ENCODE assay signal across 38 mouse cellular contexts in genomic region chr1:175893263-175893662, GRCm38 (mm10). TPM values are rescaled to one million over a fixed set of nuclear protein-coding genes. Genes with fewer than 3 reads are reported as not detected.
"Had no signal": no experiment of that assay in that cellular context is flagged by ENCODE, and none has a peak within 500 bp of the region (broad histone marks: within the 10 kb centered on the region; RNA-seq: fewer than 3 reads in every experiment).

No protein-coding gene starts in this region.

- ATAC-seq: hindbrain, embryonic 16.5 days; hindbrain, postnatal 0 days; inflammation-experienced regulatory T-cells, adult 6 months; intestine, embryonic 15.5 days; intestine, embryonic 16.5 days; intestine, postnatal 0 days had no signal

- H3K4me3 ChIP-seq: heart, embryonic 10.5 days; heart, embryonic 13.5 days; heart, embryonic 15.5 days; hindbrain, embryonic 10.5 days; hindbrain, embryonic 12.5 days; hindbrain, embryonic 13.5 days; hindbrain, embryonic 15.5 days; intestine, embryonic 15.5 days; kidney, embryonic 15.5 days; layer of hippocampus, adult 2 months had no signal

- H3K36me3 ChIP-seq: hindbrain, embryonic 15.5 days had no signal

- H3K4me2 ChIP-seq: heart, embryonic 11.5 days; heart, embryonic 13.5 days; heart, embryonic 15.5 days; hindbrain, embryonic 12.5 days; hindbrain, embryonic 13.5 days; hindbrain, embryonic 14.5 days; hindbrain, embryonic 15.5 days; intestine, embryonic 15.5 days; kidney, embryonic 15.5 days had no signal

- DNase-seq: heart, postnatal 10 days; heart, postnatal 14 days; heart, postnatal 36 days; heart, postnatal 4 days; kidney, adult 11 months; kidney, adult 18-20 months; kidney, adult 2 months; kidney, adult 8-10 months; kidney, adult 9 months; kidney, postnatal 10 days; kidney, postnatal 14 days; kidney, postnatal 25 days; kidney, postnatal 36 days; kidney, postnatal 4 days; layer of hippocampus, adult 9-11 months; layer of hippocampus, postnatal 36 days had no signal

- H3K9me3 ChIP-seq: heart, embryonic 10.5 days; heart, embryonic 13.5 days; heart, embryonic 15.5 days; hindbrain, embryonic 10.5 days; hindbrain, embryonic 12.5 days; hindbrain, embryonic 13.5 days; hindbrain, embryonic 15.5 days; intestine, embryonic 15.5 days; kidney, embryonic 15.5 days had no signal

- H3K9ac ChIP-seq: heart, embryonic 13.5 days; heart, embryonic 15.5 days; hindbrain, embryonic 12.5 days; hindbrain, embryonic 13.5 days; hindbrain, embryonic 14.5 days; hindbrain, embryonic 15.5 days; intestine, embryonic 15.5 days; kidney, embryonic 15.5 days had no signal

- H3K4me1 ChIP-seq: heart, embryonic 10.5 days; heart, embryonic 13.5 days; heart, embryonic 15.5 days; hindbrain, embryonic 10.5 days; hindbrain, embryonic 12.5 days; hindbrain, embryonic 13.5 days; hindbrain, embryonic 15.5 days; intestine, embryonic 15.5 days; kidney, embryonic 15.5 days had no signal

- H3K27me3 ChIP-seq: heart, embryonic 13.5 days; heart, embryonic 15.5 days; hindbrain, embryonic 12.5 days; hindbrain, embryonic 13.5 days; hindbrain, embryonic 15.5 days; intestine, embryonic 15.5 days; kidney, embryonic 15.5 days had no signal

- H3K27ac ChIP-seq: heart, embryonic 10.5 days; heart, embryonic 13.5 days; heart, embryonic 15.5 days; hindbrain, embryonic 10.5 days; hindbrain, embryonic 12.5 days; hindbrain, embryonic 13.5 days; hindbrain, embryonic 14.5 days; hindbrain, embryonic 15.5 days; hindbrain, postnatal 0 days; intestine, embryonic 15.5 days; kidney, embryonic 15.5 days; kidney, postnatal 0 days; layer of hippocampus, adult 2 months had no signal

RNA-seq across cellular contexts. Expression of gene Gm38100, which starts 26.9 kb away (rescaled TPM):
- polyA plus RNA-seq: heart, embryonic 11.5 days; heart, embryonic 13.5 days; hindbrain, embryonic 11.5 days; hindbrain, embryonic 12.5 days; hindbrain, embryonic 13.5 days; hindbrain, embryonic 14.5 days; hindbrain, embryonic 15.5 days; hindbrain, embryonic 16.5 days; hindbrain, postnatal 0 days; inflammation-experienced regulatory T-cells, adult 6 months; intestine, embryonic 15.5 days; intestine, postnatal 0 days; kidney, adult 2 months; kidney, embryonic 14.5 days; kidney, embryonic 16.5 days; kidney, postnatal 0 days; large intestine, adult 2 months had no signal
